In genomic region chr1:132416244-132416942, GRCm38 (mm10) we compare ENCODE assay signal across 8 mouse cellular contexts. TPM values are rescaled to one million over a fixed set of nuclear protein-coding genes. Genes with fewer than 3 reads are reported as not detected.
DNase-seq lines count a peak whose midpoint lies in the region; ATAC-seq and TF ChIP-seq lines count a peak whose summit lies in the region.

No protein-coding gene starts in this region.

- H3K27ac ChIP-seq in hindbrain, embryonic 14.5 days, result no peak overlapping the region
- no peak overlapping the region for H3K27ac ChIP-seq in hindbrain, embryonic 12.5 days
- no peak overlapping the region for H3K27ac ChIP-seq in liver, adult 2 months (replicated peaks; ENCODE audit: insufficient read depth, low read depth, low read length)

- no peaks in the 10 kb centered on the region for H3K9me3 ChIP-seq in hindbrain, embryonic 14.5 days (ENCODE audit: control insufficient read depth, low read length)
- H3K9me3 ChIP-seq in hindbrain, embryonic 12.5 days (replicated peaks), result no peaks in the 10 kb centered on the region

- no peak for DNase-seq in hindbrain, embryonic 14.5 days (ENCODE audit: low spot score)
- DNase-seq in 416B (ENCODE audit: low read depth), result peak; percentile 73
- DNase-seq in adipocyte (ENCODE audit: low spot score), result peak; percentile 40
- peak; percentile 74 for DNase-seq in liver, adult 2 months (ENCODE audit: extremely low read depth, low read depth, low spot score)
- no peak for DNase-seq in retina, embryonic 14.5 days (ENCODE audit: low spot score)
- DNase-seq in layer of hippocampus, adult 9-10 months (ENCODE audit: low spot score), result no peak
- DNase-seq in left cerebral cortex, adult 11 months (ENCODE audit: low spot score), result no peak

- H3K36me3 ChIP-seq in hindbrain, embryonic 14.5 days (replicated peaks; ENCODE audit: control insufficient read depth, insufficient read depth), result no peaks in the 10 kb centered on the region
- H3K36me3 ChIP-seq in hindbrain, embryonic 12.5 days, result no peaks in the 10 kb centered on the region
- no peaks in the 10 kb centered on the region for H3K36me3 ChIP-seq in liver, adult 2 months (ENCODE audit: control insufficient read depth, insufficient read depth, low read length)

- H3K27me3 ChIP-seq in hindbrain, embryonic 14.5 days (ENCODE audit: control insufficient read depth, insufficient read depth, low read length), result no peaks in the 10 kb centered on the region
- no peaks in the 10 kb centered on the region for H3K27me3 ChIP-seq in hindbrain, embryonic 12.5 days
- H3K27me3 ChIP-seq in liver, adult 2 months (ENCODE audit: control insufficient read depth, insufficient read depth, low read length), result no peaks in the 10 kb centered on the region

- peak overlapping the region; percentile 80 for H3K4me2 ChIP-seq in hindbrain, embryonic 14.5 days (replicated peaks)
- H3K4me2 ChIP-seq in hindbrain, embryonic 12.5 days (replicated peaks), result no peak overlapping the region

- ATAC-seq in hindbrain, embryonic 14.5 days (ENCODE audit: low FRiP score), result no peak
- ATAC-seq in hindbrain, embryonic 12.5 days (ENCODE audit: low FRiP score), result no peak

- peaks cover 5% of the 10 kb centered on the region; the same call in 1 of the 2 replicates for H3K79me2 ChIP-seq in liver, adult 2 months (ENCODE audit: control insufficient read depth, insufficient read depth, low read length)

- H3K4me3 ChIP-seq in hindbrain, embryonic 14.5 days (replicated peaks; ENCODE audit: low read length), result peak overlapping the region; percentile 77; the same call in 1 of the 2 replicates
- no peak overlapping the region for H3K4me3 ChIP-seq in hindbrain, embryonic 12.5 days
- H3K4me3 ChIP-seq in liver, adult 2 months (ENCODE audit: insufficient read depth, low read depth, low read length), result no peak overlapping the region

- TF ChIP-seq POLR2A in liver, adult 2 months (IDR thresholded peaks at IDR 0.05; ENCODE audit: extremely low read depth, insufficient read depth, low read length), result no peak

- 74% methylated on average over 8 of the region's 8 CpGs for WGBS in hindbrain, embryonic 14.5 days
- WGBS in hindbrain, embryonic 12.5 days, result 74% methylated on average over 8 of the region's 8 CpGs
- WGBS in liver, adult 2 months, result 39% methylated on average over 8 of the region's 8 CpGs

- no peak for TF ChIP-seq CTCF in liver, adult 2 months (IDR thresholded peaks at IDR 0.05; ENCODE audit: low read depth, low read length)

- H3K9ac ChIP-seq in hindbrain, embryonic 14.5 days, result no peak overlapping the region
- H3K9ac ChIP-seq in hindbrain, embryonic 12.5 days, result no peak overlapping the region
- no peak overlapping the region for H3K9ac ChIP-seq in liver, adult 2 months (ENCODE audit: low read depth, low read length)

- H3K4me1 ChIP-seq in hindbrain, embryonic 14.5 days (replicated peaks; ENCODE audit: control insufficient read depth, insufficient read depth, low read length), result peaks cover 25% of the 10 kb centered on the region
- peaks cover 23% of the 10 kb centered on the region for H3K4me1 ChIP-seq in hindbrain, embryonic 12.5 days
- H3K4me1 ChIP-seq in liver, adult 2 months (ENCODE audit: control insufficient read depth, insufficient read depth, low read length), result peaks cover 3% of the 10 kb centered on the region

RNA-seq across cellular contexts. Expression of gene Dstyk, which starts 1.0 kb away (rescaled TPM):
- 10.0 and 10.4 TPM in 2 replicates for polyA plus RNA-seq in hindbrain, embryonic 14.5 days (2014; fragmentation: Nextera tagmentation; extraction: Ambion mirVana)
- 14.3 and 14.6 TPM in 2 replicates for polyA plus RNA-seq in hindbrain, embryonic 12.5 days (2016; fragmentation: Nextera tagmentation; extraction: Ambion mirVana)
- 8.9 and 10.1 TPM in 2 replicates for total RNA-seq in liver, adult 2 months (2014; rRNA removed)
- polyA plus RNA-seq in liver, adult 2 months (2012; rRNA removed), result 3.6 and 4.1 TPM in 2 replicates

RNA-seq across cellular contexts. Expression of gene Tmcc2, which starts 25.3 kb away (rescaled TPM):
- polyA plus RNA-seq in hindbrain, embryonic 14.5 days (2014; fragmentation: Nextera tagmentation; extraction: Ambion mirVana), result 31.0 and 33.9 TPM in 2 replicates
- 36.3 and 37.8 TPM in 2 replicates for polyA plus RNA-seq in hindbrain, embryonic 12.5 days (2016; fragmentation: Nextera tagmentation; extraction: Ambion mirVana)
- total RNA-seq in liver, adult 2 months (2014; rRNA removed), result 1.6 and 1.9 TPM in 2 replicates
- polyA plus RNA-seq in liver, adult 2 months (2012; rRNA removed), result 2.2 and 2.5 TPM in 2 replicates

Comparison
In these comparisons a context has a peak if more than half of its experiments do, and no peak if none do; other contexts are left out.
1. DNase-seq: peak in 416B (single experiment), adipocyte (single experiment) and liver, adult 2 months (single experiment); none in hindbrain, embryonic 14.5 days (single experiment), retina, embryonic 14.5 days (single experiment), layer of hippocampus, adult 9-10 months (single experiment) and left cerebral cortex, adult 11 months (single experiment).